Mouse (Mus musculus) CD4-positive, CD25-positive, alpha-beta regulatory T cell, adult 9 weeks (primary cell): ENCODE results near the gene Grm5. TPM values are rescaled to one million over a fixed set of nuclear protein-coding genes. Genes with fewer than 3 reads are reported as not detected.

Experiments used
- polyA plus RNA-seq: library from polyadenylated mRNA; unstranded; fragments of 100-300 nt; shearing (Covaris generic); gene quantifications from one replicate; pipeline ENCODE4 v1.2.1, GENCODE M21; 2017

Gene Grm5
- polyA plus RNA-seq: not detected

DNA sequence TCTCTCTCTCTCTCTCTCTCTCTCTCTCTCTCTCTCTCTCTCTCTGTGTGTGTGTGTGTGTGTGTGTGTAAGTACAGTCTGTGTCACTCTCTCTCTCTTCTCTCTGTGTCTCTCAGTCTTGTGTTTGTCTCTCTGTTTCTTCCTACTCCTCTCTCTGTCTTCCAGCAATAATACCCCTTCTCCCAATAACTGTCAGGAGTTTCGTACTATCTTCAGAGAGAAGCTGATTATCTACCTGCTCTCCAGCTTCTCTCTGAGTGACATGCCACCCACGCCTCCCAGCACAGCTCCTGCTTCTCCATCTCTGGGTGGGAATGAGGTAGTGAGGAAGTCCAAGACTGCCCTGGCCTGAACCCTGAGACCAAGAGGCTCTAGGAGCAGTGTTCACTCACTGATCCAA lies at the start of gene Grm5:
Gene Grm5, plus strand, starts transcription at position 301 of the 400 bp plus-strand sequence.

Other genes starting within 250 kb of the Grm5 start
- not detected for gene Tyr, start 90.7 kb upstream of the Grm5 start, polyA plus RNA-seq